Mouse (Mus musculus) G1E (cell line): Measurements from ENCODE around the gene Hist2h3c2. TPM values are rescaled to one million over a fixed set of nuclear protein-coding genes. Genes with fewer than 3 reads are reported as not detected.
"Not testable (repeated sequence)": the region's sequence is repeated elsewhere in the genome, so short reads cannot be mapped to it uniquely, and the experiment has no call there.

Source experiments
- ATAC-seq: 2 replicates; pipeline ENCODE4 v1.8.0; 2016; ENCODE audit warnings: mild to moderate bottlenecking; ENCODE audit not compliant: insufficient number of reproducible peaks, poor library complexity, low FRiP score, severe bottlenecking; ENCODE audit errors: extremely low read depth
- DNase-seq: peaks from one replicate; pipeline ENCODE4 v3.0.0; 2012; ENCODE audit warnings: low spot score
- H3K27me3 ChIP-seq: 2 replicates; pipeline ENCODE4 v1.6.1; 2012; ENCODE audit warnings: mild to moderate bottlenecking, low read length, inconsistent platforms; ENCODE audit not compliant: insufficient read depth
- H3K36me3 ChIP-seq: replicated peaks from 2 replicates; pipeline ENCODE3; 2012; ENCODE audit warnings: mild to moderate bottlenecking, inconsistent platforms
- H3K4me1 ChIP-seq: 2 replicates; pipeline ENCODE4 v1.6.1; 2012; ENCODE audit warnings: low read depth, low read length, inconsistent platforms, mixed read lengths; ENCODE audit not compliant: insufficient read depth
- H3K4me3 ChIP-seq: 2 replicates; pipeline ENCODE4 v1.5.1; 2012; ENCODE audit warnings: low read depth, mild to moderate bottlenecking, inconsistent platforms, low read length, moderate library complexity, mixed read lengths
- H3K9me3 ChIP-seq: replicated peaks from 2 replicates; pipeline ENCODE4 v1.6.1; 2012; ENCODE audit warnings: inconsistent platforms
- CTCF ChIP-seq: IDR thresholded peaks from 2 replicates; pipeline ENCODE4 v1.5.1; 2012; ENCODE audit warnings: low read depth, low read length, inconsistent platforms, mixed read lengths
- GATA1 ChIP-seq: IDR thresholded peaks from 2 replicates; pipeline ENCODE4 v1.6.1; 2012; ENCODE audit warnings: borderline replicate concordance, low read length, inconsistent platforms, mixed read lengths
- GATA2 ChIP-seq: IDR thresholded peaks from 2 replicates; pipeline ENCODE4 v1.6.1; 2012; ENCODE audit warnings: low read depth, low read length, inconsistent platforms, borderline replicate concordance
- POLR2AphosphoS5 ChIP-seq: IDR thresholded peaks from 2 replicates; pipeline ENCODE4 v1.6.1; 2012; ENCODE audit warnings: low read depth, low read length, inconsistent platforms; ENCODE audit not compliant: insufficient replicate concordance
- TAL1 ChIP-seq: conservative IDR thresholded peaks from 2 replicates; pipeline ENCODE4 v1.6.1; 2012; ENCODE audit warnings: low read depth, low read length, inconsistent platforms, mixed read lengths
- polyA plus RNA-seq: library from polyadenylated mRNA; stranded (reverse); fragments of >175 nt; gene quantifications from 2 replicates; pipeline ENCODE4 v1.2.3, GENCODE M21; 2012
- total RNA-seq, 2 experiments: library from RNA; stranded (forward) in 1 of 2; stranded (reverse) in 1 of 2; fragments of 200-1000 nt in 1 of 2; fragments of >200 nt in 1 of 2; fragmentation: Nextera tagmentation in 1 of 2; gene quantifications; 2 replicates each; pipeline ENCODE4 v1.2.3; 2014 to 2017

The Hist2h3c2 gene
- total and polyA plus RNA-seq, 3 experiments, result 27.5 to 847 (median 558) TPM

DNA sequence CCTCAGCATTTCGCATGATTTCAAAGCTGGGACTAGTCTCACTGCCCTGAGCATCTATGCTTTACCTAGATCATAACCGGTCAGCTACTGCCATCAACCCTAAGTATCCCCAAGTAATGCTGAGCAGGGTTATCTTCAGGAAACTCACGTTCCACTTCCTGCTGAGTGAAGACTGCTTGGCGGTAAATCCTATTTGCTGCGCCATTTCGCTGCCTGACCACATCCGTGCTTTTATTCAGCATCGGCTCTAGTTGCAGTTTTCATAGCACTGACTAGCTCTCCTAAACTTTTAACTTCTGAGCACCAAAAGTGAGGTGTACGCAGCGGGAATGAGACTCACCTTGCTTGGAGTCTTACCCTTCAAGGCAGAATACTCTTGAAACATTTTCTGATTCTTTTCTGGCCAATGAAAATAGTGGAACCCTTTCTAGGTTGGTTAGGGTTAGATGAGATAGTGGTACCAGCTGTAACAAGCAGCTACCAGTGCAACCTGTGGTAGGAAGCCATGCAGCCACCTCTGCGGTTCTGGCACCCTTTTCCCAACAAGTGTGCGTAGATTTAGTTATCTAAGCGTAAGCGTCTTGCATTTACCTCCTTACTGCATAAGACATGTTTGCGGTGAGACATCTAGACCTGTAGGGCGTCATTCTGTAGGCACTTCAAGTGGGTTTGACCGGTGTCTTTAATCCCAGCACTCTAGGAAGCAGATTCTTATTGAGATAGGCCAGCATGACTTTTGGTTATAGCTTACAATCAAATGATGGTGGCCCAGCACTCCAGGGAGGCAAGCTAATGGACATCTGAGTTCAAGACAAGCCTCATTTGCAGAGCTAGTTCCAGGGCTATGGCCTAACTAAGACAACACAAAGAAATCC lies 34.9 kb upstream of the Hist2h3c2 start:
- H3K9me3 ChIP-seq, result no peaks in the 10 kb centered on the region
- TF ChIP-seq TAL1, result no peak
- TF ChIP-seq CTCF, result 0 out of 2 replicates have a peak, but pooled peaks have one; percentile 3
- no peak for TF ChIP-seq GATA1
- no peak for TF ChIP-seq GATA2
- peak; percentile 96; the same call in 1 of the 2 replicates for TF ChIP-seq POLR2AphosphoS5
- peak overlapping the region; percentile 67 for H3K4me3 ChIP-seq
- H3K27me3 ChIP-seq, result no peaks in the 10 kb centered on the region
- H3K36me3 ChIP-seq, result no peaks in the 10 kb centered on the region
- ATAC-seq, result peak; percentile 18
- peak; percentile 19 for DNase-seq
- peaks cover 37% of the 10 kb centered on the region for H3K4me1 ChIP-seq

DNA sequence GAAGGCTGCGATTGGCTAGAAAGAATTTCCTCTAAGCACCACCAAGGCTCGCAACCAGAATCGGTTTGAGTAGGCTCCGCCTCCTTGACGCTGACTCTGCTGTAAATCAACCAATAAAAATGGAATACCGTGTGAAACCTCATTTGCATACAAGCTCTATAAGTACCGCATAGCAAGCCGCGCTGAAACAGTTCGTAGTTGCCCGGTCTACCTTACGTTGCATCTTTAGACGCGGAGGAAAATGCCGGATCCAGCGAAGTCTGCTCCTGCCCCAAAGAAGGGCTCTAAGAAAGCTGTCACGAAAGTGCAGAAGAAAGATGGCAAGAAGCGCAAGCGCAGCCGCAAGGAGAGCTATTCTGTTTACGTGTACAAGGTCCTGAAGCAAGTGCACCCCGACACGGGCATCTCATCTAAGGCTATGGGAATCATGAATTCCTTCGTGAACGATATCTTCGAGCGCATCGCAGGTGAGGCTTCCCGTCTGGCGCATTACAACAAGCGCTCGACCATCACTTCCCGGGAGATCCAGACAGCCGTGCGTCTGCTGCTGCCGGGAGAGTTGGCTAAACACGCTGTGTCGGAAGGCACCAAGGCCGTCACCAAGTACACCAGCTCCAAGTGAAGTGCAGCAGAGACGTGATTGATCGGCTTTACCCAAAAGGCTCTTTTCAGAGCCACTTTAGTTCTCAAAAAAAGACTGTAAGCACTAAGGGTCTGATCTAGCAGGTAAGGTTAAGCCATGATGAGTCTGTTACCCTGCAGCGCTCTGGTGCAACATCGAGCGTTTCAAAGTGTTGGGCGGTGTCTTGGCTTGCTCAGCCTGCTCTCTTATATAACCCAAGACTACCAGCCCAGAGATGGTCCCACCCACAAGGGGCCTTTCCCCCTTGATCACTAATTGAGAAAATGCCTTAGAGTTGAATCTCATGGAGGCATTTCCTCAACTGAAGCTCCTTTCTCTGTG lies 30.9 kb upstream of the Hist2h3c2 start, which contains the start of gene Hist2h2bb:
Hist2h2bb (plus strand) TSS at position 242 of the 964 bp plus-strand sequence.
- H3K27me3 ChIP-seq, result no peaks in the 10 kb centered on the region
- H3K36me3 ChIP-seq, result no peaks in the 10 kb centered on the region
- TF ChIP-seq POLR2AphosphoS5 (peak; percentile 99), TAL1 (no peak)
- H3K4me3 ChIP-seq, result peak within 1 kb of the TSS; percentile 72
- no peaks in the 10 kb centered on the region for H3K9me3 ChIP-seq
- peak; percentile 79 for ATAC-seq
- peaks cover 33% of the 10 kb centered on the region for H3K4me1 ChIP-seq
- DNase-seq, result peak; percentile 86

DNA sequence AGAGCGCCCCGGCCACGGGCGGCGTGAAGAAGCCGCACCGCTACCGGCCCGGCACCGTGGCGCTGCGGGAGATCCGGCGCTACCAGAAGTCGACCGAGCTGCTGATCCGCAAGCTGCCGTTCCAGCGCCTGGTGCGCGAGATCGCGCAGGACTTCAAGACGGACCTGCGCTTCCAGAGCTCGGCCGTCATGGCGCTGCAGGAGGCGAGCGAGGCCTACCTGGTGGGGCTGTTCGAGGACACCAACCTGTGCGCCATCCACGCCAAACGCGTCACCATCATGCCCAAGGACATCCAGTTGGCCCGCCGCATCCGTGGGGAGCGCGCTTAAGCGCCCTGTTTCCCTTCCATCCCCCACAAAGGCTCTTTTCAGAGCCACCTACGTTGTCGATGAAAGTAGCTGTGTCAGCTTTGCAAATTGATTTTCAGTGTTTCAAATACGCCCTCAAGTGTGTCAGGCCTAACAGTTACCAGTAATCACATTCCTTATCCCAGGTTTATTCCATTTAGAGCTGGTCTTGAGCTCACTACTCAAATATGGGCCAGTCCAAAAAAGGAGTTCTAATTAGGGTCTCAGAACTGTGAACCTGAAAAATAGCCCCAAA lies 29.9 kb upstream of the Hist2h3c2 start:
- H3K9me3 ChIP-seq, DNase-seq, H3K27me3 ChIP-seq, H3K36me3 ChIP-seq, ATAC-seq: not testable (repeated sequence)
- peak; percentile 87; the same call in 1 of the 2 replicates for TF ChIP-seq POLR2AphosphoS5
- H3K4me1 ChIP-seq, result peaks cover 35% of the 10 kb centered on the region
- peak overlapping the region; percentile 72 for H3K4me3 ChIP-seq

DNA sequence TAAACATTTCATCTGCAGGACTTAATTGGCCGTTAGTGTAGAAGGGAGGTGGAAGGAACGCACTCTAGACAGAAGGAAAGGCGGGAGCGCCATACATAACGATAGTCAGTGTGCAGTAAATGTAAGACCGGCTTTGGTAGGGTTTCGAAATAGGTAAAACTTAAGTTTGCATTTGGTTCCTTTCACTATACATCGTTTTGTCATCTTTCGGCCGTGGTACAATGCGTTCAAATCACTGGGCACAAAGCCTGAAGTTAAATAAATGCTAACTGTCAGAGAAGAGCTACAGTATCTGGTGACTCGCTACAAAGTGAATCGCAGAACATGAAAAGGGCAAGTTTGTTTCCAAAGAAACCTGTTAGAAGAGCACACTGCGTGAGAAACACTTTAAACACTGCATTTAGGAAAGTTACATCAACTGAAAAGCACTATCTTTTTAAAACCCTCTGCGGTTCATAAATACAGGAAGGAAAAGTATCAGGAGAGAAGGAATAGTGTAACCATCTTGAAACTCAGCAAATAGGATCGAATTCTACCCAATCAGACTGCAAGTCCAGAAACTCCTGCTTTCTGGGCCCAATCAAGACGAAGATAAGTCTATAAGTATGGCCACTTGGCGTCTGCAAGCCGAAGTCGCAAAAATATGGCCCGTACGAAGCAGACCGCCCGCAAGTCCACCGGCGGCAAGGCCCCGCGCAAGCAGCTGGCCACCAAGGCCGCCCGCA lies 29.3 kb upstream of the Hist2h3c2 start, which contains the start of gene Hist2h3b:
Hist2h3b (plus strand) TSS at position 604 of the 725 bp plus-strand sequence.
- TF ChIP-seq TAL1 (no peak), GATA1 (no peak), POLR2AphosphoS5 (no peak; the same call in 1 of the 2 replicates), CTCF (no peak)
- Histone ChIP-seq H3K36me3 (no peaks in the 10 kb centered on the region), H3K4me1 (peaks cover 33% of the 10 kb centered on the region), H3K27me3 (no peaks in the 10 kb centered on the region), H3K4me3 (peak within 1 kb of the TSS; percentile 72), H3K9me3 (no peaks in the 10 kb centered on the region)
- DNase-seq, result peak; percentile 58
- peak; percentile 41 for ATAC-seq

DNA sequence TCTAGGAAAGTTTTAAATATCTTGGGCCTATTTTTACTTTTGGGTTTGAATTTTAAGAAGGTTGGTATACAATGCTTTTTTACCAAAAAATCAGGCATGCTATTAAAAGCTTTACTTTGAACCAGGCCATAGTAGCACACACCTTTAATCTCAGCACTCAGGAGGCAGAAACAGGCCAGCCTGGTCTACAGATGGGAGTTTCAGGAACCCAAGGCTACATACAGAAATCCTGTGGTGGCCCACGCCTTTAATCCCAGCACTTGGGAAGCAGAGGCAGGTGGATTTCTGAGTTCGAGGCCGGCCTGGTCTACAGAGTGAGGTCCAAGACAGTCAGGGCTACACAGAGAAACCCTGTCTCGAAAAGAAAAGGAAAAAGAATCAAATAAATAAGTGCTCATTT lies 28.6 kb upstream of the Hist2h3c2 start:
- Histone ChIP-seq H3K4me1 (peaks cover 39% of the 10 kb centered on the region), H3K4me3 (no peak overlapping the region), H3K27me3 (no peaks in the 10 kb centered on the region), H3K36me3 (no peaks in the 10 kb centered on the region), H3K9me3 (no peaks in the 10 kb centered on the region)
- no peak for DNase-seq
- no peak for ATAC-seq
- no peak for TF ChIP-seq CTCF

DNA sequence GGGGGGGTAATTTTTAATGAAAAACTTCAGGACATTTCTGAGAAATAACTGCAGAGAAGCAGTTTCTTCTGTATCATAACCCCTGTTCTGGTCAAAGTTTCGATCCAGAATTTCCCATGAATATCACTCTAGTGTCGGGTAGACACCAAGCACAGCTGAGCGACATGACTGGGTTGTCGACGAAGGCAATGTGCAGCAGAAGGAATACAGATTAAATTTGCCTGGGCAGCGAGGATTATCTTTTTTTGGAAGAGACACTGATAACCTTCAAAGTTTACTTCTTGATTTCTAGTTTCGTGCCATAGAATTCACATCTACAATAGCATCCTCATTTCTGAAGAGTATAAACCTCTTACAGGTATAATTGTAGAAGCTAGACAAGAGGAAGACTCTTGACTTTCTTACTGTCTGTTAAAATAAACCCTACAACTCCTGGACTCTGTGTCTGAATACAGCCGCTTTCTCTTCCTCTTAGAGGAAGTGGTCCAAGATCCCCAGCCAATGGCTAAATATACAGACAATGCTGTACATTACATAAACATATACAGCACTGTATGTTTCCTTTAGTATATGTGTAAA lies 27.3 kb upstream of the Hist2h3c2 start:
- DNase-seq, result no peak

More for the DNA sequence above, 27.3 kb upstream of the Hist2h3c2 start:
- H3K4me1 ChIP-seq, result peaks cover 51% of the 10 kb centered on the region
- no peak overlapping the region for H3K4me3 ChIP-seq
- H3K9me3 ChIP-seq, result no peaks in the 10 kb centered on the region
- H3K36me3 ChIP-seq, result no peaks in the 10 kb centered on the region
- TF ChIP-seq TAL1, result no peak
- TF ChIP-seq POLR2AphosphoS5, result no peak
- H3K27me3 ChIP-seq, result no peaks in the 10 kb centered on the region
- no peak for ATAC-seq
